Mouse (Mus musculus): ENCODE data around the gene B4galt4.
"Not testable (repeated sequence)": the region's sequence is repeated elsewhere in the genome, so short reads cannot be mapped to it uniquely, and the experiment has no call there.

B4galt4 gene

GRCm38 (mm10) chr16:38782524-38783067 lies 40.5 kb downstream of the B4galt4 start:
- no peaks in the 10 kb centered on the region for H3K9me3 ChIP-seq (ENCODE audit: low read length)
- no peak for TF ChIP-seq POU5F1 (IDR thresholded peaks at IDR 0.05; ENCODE audit: borderline replicate concordance, low read length)
- no peak for TF ChIP-seq NANOG (IDR thresholded peaks at IDR 0.05; ENCODE audit: borderline replicate concordance, low read length)
- no peak for TF ChIP-seq CTCF (conservative IDR thresholded peaks at IDR 0.05; ENCODE audit: low read length)
- H3K4me3 ChIP-seq (replicated peaks; ENCODE audit: low read length): no peak overlapping the region
- H3K27me3 ChIP-seq (ENCODE audit: insufficient read depth, low read length): no peaks in the 10 kb centered on the region
- no peaks in the 10 kb centered on the region; the same call in 1 of the 2 replicates for H3K4me1 ChIP-seq (replicated peaks; ENCODE audit: low read depth, low read length)
- H3K36me3 ChIP-seq (ENCODE audit: insufficient read depth, low read length): no peaks in the 10 kb centered on the region

- TF ChIP-seq NANOG (IDR thresholded peaks at IDR 0.05; ENCODE audit: borderline replicate concordance, low read length) (no peak), CTCF (conservative IDR thresholded peaks at IDR 0.05; ENCODE audit: low read length) (no peak), POU5F1 (IDR thresholded peaks at IDR 0.05; ENCODE audit: borderline replicate concordance, low read length) (no peak)
- no peaks in the 10 kb centered on the region for H3K36me3 ChIP-seq (ENCODE audit: insufficient read depth, low read length)
- no peaks in the 10 kb centered on the region; the same call in 1 of the 2 replicates for H3K4me1 ChIP-seq (replicated peaks; ENCODE audit: low read depth, low read length)
- H3K27me3 ChIP-seq (ENCODE audit: insufficient read depth, low read length): no peaks in the 10 kb centered on the region
- no peaks in the 10 kb centered on the region for H3K9me3 ChIP-seq (ENCODE audit: low read length)
- H3K4me3 ChIP-seq (replicated peaks; ENCODE audit: low read length): no peak overlapping the region
Measured at GRCm38 (mm10) chr16:38785301-38785700, 43.2 kb downstream of the B4galt4 start.

- Histone ChIP-seq H3K36me3 (ENCODE audit: insufficient read depth, low read length) (no peaks in the 10 kb centered on the region), H3K4me1 (replicated peaks; ENCODE audit: low read depth, low read length) (no peaks in the 10 kb centered on the region; the same call in 1 of the 2 replicates), H3K27me3 (ENCODE audit: insufficient read depth, low read length) (no peaks in the 10 kb centered on the region), H3K9me3 (ENCODE audit: low read length) (0 out of 2 replicates have a peak, but pooled peaks cover 3% of the 10 kb centered on the region), H3K4me3 (replicated peaks; ENCODE audit: low read length) (no peak overlapping the region)
- TF ChIP-seq NANOG (IDR thresholded peaks at IDR 0.05; ENCODE audit: borderline replicate concordance, low read length): no peak
- no peak for TF ChIP-seq CTCF (conservative IDR thresholded peaks at IDR 0.05; ENCODE audit: low read length)
- TF ChIP-seq POU5F1 (IDR thresholded peaks at IDR 0.05; ENCODE audit: borderline replicate concordance, low read length): no peak
Measured at GRCm38 (mm10) chr16:38789016-38789415, 47.0 kb downstream of the B4galt4 start.

GRCm38 (mm10) chr16:38789966-38790365 lies 47.9 kb downstream of the B4galt4 start:
- Histone ChIP-seq H3K27me3 (ENCODE audit: insufficient read depth, low read length) (no peaks in the 10 kb centered on the region), H3K9me3 (ENCODE audit: low read length) (0 out of 2 replicates have a peak, but pooled peaks cover 3% of the 10 kb centered on the region), H3K4me1 (replicated peaks; ENCODE audit: low read depth, low read length) (no peaks in the 10 kb centered on the region), H3K4me3 (replicated peaks; ENCODE audit: low read length) (no peak overlapping the region), H3K36me3 (ENCODE audit: insufficient read depth, low read length) (no peaks in the 10 kb centered on the region)
- TF ChIP-seq NANOG (IDR thresholded peaks at IDR 0.05; ENCODE audit: borderline replicate concordance, low read length): no peak

- no peak overlapping the region for H3K4me3 ChIP-seq (replicated peaks; ENCODE audit: low read length)
- no peaks in the 10 kb centered on the region for H3K36me3 ChIP-seq (ENCODE audit: insufficient read depth, low read length)
- H3K27me3 ChIP-seq (ENCODE audit: insufficient read depth, low read length): no peaks in the 10 kb centered on the region
- no peak for TF ChIP-seq CTCF (conservative IDR thresholded peaks at IDR 0.05; ENCODE audit: low read length)
- no peak for TF ChIP-seq POU5F1 (IDR thresholded peaks at IDR 0.05; ENCODE audit: borderline replicate concordance, low read length)
- no peak for TF ChIP-seq NANOG (IDR thresholded peaks at IDR 0.05; ENCODE audit: borderline replicate concordance, low read length)
- 0 out of 2 replicates have a peak, but pooled peaks cover 3% of the 10 kb centered on the region for H3K9me3 ChIP-seq (ENCODE audit: low read length)
- peaks cover 6% of the 10 kb centered on the region for H3K4me1 ChIP-seq (replicated peaks; ENCODE audit: low read depth, low read length)
Measured at GRCm38 (mm10) chr16:38793120-38793519, 51.1 kb downstream of the B4galt4 start.

- no peak for TF ChIP-seq POU5F1 (IDR thresholded peaks at IDR 0.05; ENCODE audit: borderline replicate concordance, low read length)
- no peak for TF ChIP-seq NANOG (IDR thresholded peaks at IDR 0.05; ENCODE audit: borderline replicate concordance, low read length)
- TF ChIP-seq CTCF (conservative IDR thresholded peaks at IDR 0.05; ENCODE audit: low read length): no peak
- Histone ChIP-seq H3K36me3 (ENCODE audit: insufficient read depth, low read length) (no peaks in the 10 kb centered on the region), H3K9me3 (ENCODE audit: low read length) (no peaks in the 10 kb centered on the region), H3K4me1 (replicated peaks; ENCODE audit: low read depth, low read length) (peaks cover 19% of the 10 kb centered on the region), H3K4me3 (replicated peaks; ENCODE audit: low read length) (no peak overlapping the region), H3K27me3 (ENCODE audit: insufficient read depth, low read length) (no peaks in the 10 kb centered on the region)
Measured at GRCm38 (mm10) chr16:38798957-38799450, 56.9 kb downstream of the B4galt4 start.

- Histone ChIP-seq H3K36me3 (ENCODE audit: insufficient read depth, low read length) (no peaks in the 10 kb centered on the region), H3K4me1 (replicated peaks; ENCODE audit: low read depth, low read length) (peaks cover 19% of the 10 kb centered on the region), H3K27me3 (ENCODE audit: insufficient read depth, low read length) (no peaks in the 10 kb centered on the region), H3K9me3 (ENCODE audit: low read length) (no peaks in the 10 kb centered on the region), H3K4me3 (replicated peaks; ENCODE audit: low read length) (no peak within 1 kb of the TSS)
- TF ChIP-seq POU5F1 (IDR thresholded peaks at IDR 0.05; ENCODE audit: borderline replicate concordance, low read length): no peak
- TF ChIP-seq CTCF (conservative IDR thresholded peaks at IDR 0.05; ENCODE audit: low read length): no peak
- no peak for TF ChIP-seq NANOG (IDR thresholded peaks at IDR 0.05; ENCODE audit: borderline replicate concordance, low read length)
Measured at GRCm38 (mm10) chr16:38800091-38800490, 58.0 kb downstream of the B4galt4 start, which contains the start of gene Upk1b. Upk1b (minus strand) TSS chr16:38800328.

- H3K27me3 ChIP-seq (ENCODE audit: insufficient read depth, low read length); H3K4me3 ChIP-seq (replicated peaks; ENCODE audit: low read length); H3K9me3 ChIP-seq (ENCODE audit: low read length); H3K36me3 ChIP-seq (ENCODE audit: insufficient read depth, low read length); H3K4me1 ChIP-seq (replicated peaks; ENCODE audit: low read depth, low read length): not testable (repeated sequence)
Measured at GRCm38 (mm10) chr16:38807796-38808195, 65.7 kb downstream of the B4galt4 start.

- peaks cover 8% of the 10 kb centered on the region; the same call in 1 of the 2 replicates for H3K9me3 ChIP-seq (ENCODE audit: low read length)
- no peaks in the 10 kb centered on the region for H3K27me3 ChIP-seq (ENCODE audit: insufficient read depth, low read length)
- TF ChIP-seq CTCF (conservative IDR thresholded peaks at IDR 0.05; ENCODE audit: low read length): no peak
- no peak for TF ChIP-seq NANOG (IDR thresholded peaks at IDR 0.05; ENCODE audit: borderline replicate concordance, low read length)
- TF ChIP-seq POU5F1 (IDR thresholded peaks at IDR 0.05; ENCODE audit: borderline replicate concordance, low read length): no peak
- H3K4me1 ChIP-seq (replicated peaks; ENCODE audit: low read depth, low read length): no peaks in the 10 kb centered on the region; the same call in 1 of the 2 replicates
- H3K4me3 ChIP-seq (replicated peaks; ENCODE audit: low read length): no peak overlapping the region
- H3K36me3 ChIP-seq (ENCODE audit: insufficient read depth, low read length): no peaks in the 10 kb centered on the region
Measured at GRCm38 (mm10) chr16:38810196-38810595, 68.1 kb downstream of the B4galt4 start.

All from E14TG2a.4 (cell line).